Comparison of ENCODE assay signal across 9 mouse cellular contexts in genomic region chr17:71178530-71179181, GRCm38 (mm10). TPM values are rescaled to one million over a fixed set of nuclear protein-coding genes. Genes with fewer than 3 reads are reported as not detected.
DNase-seq lines count a peak whose midpoint lies in the region; ATAC-seq and TF ChIP-seq lines count a peak whose summit lies in the region.
"Had no signal": no experiment of that assay in that cellular context is flagged by ENCODE, and none has a peak within 500 bp of the region (broad histone marks: within the 10 kb centered on the region; RNA-seq: fewer than 3 reads in every experiment).

No protein-coding gene starts in this region.

- no peak overlapping the region for H3K4me3 ChIP-seq in left cerebral cortex, adult 2 months
- H3K4me3 ChIP-seq in cortical plate, adult 2 months (ENCODE audit: insufficient read depth, low read length) = peak overlapping the region; percentile 18; the same call in 1 of the 2 replicates
- H3K4me3 ChIP-seq in heart, embryonic 16.5 days (ENCODE audit: low read length) = no peak overlapping the region
- no peak overlapping the region for H3K4me3 ChIP-seq in cerebellum, adult 2 months (replicated peaks; ENCODE audit: insufficient read depth, low read depth, low read length)
- H3K4me3 ChIP-seq in midbrain, embryonic 10.5 days = no peak overlapping the region

- H3K36me3 ChIP-seq in heart, embryonic 16.5 days (ENCODE audit: control insufficient read depth, insufficient read depth) = no peaks in the 10 kb centered on the region
- no peaks in the 10 kb centered on the region for H3K36me3 ChIP-seq in midbrain, embryonic 10.5 days

- peak overlapping the region; percentile 26; the same call in 1 of the 2 replicates for H3K27ac ChIP-seq in left cerebral cortex, adult 2 months
- 0 out of 2 replicates have a peak overlapping the region, but pooled peaks have one; percentile 11 for H3K27ac ChIP-seq in cortical plate, adult 2 months (ENCODE audit: insufficient read depth, low read length)
- H3K27ac ChIP-seq in heart, embryonic 16.5 days (ENCODE audit: low read length) = no peak overlapping the region
- H3K27ac ChIP-seq in cerebellum, adult 2 months (ENCODE audit: insufficient read depth, low read length) = no peak overlapping the region
- no peak overlapping the region for H3K27ac ChIP-seq in midbrain, embryonic 10.5 days (replicated peaks)

- peak overlapping the region; percentile 5; the same call in 1 of the 2 replicates for H3K4me2 ChIP-seq in heart, embryonic 16.5 days (ENCODE audit: low read depth, low read length)

- H3K27me3 ChIP-seq in heart, embryonic 16.5 days (ENCODE audit: control insufficient read depth, insufficient read depth, low read length) = no peaks in the 10 kb centered on the region
- H3K27me3 ChIP-seq in cerebellum, adult 2 months (ENCODE audit: control insufficient read depth, insufficient read depth, low read length) = no peaks in the 10 kb centered on the region
- H3K27me3 ChIP-seq in midbrain, embryonic 10.5 days (ENCODE audit: low read depth, poor library complexity, severe bottlenecking) = peaks cover 24% of the 10 kb centered on the region

- intact Hi-C loops in left cerebral cortex, adult 2 months (cut with DNase I) = no loop called here
- intact Hi-C loops in left cerebral cortex, postnatal 14 days (cut with DNase I) = no loop called here

- ATAC-seq in heart, embryonic 16.5 days (replicated peaks; ENCODE audit: extremely low read depth, insufficient read depth, low FRiP score) = no peak
- ATAC-seq in monocyte, adult 5-6 weeks (replicated peaks; ENCODE audit: insufficient number of reproducible peaks, low FRiP score, low TSS enrichment, poor library complexity, severe bottlenecking) = peak; percentile 29; the same call in 1 of the 2 replicates

- DNase-seq in left cerebral cortex, adult 2 months (ENCODE audit: extremely low spot score in 1 of 2, low spot score in 2 of 2) = no peak
- no peak for DNase-seq in left cerebral cortex, postnatal 14 days (ENCODE audit: low spot score in 2 of 2)
- no peak for DNase-seq in retina, embryonic 14.5 days (ENCODE audit: low spot score)
- DNase-seq in cerebellum, adult 2 months = no peak
- no peak for DNase-seq in midbrain, embryonic 10.5 days (ENCODE audit: low spot score)
- DNase-seq: cerebellum, adult 18-20 months had no signal

- no peak overlapping the region for H3K9ac ChIP-seq in heart, embryonic 16.5 days (ENCODE audit: low read length)

- 23% methylated on average over 10 of the region's 10 CpGs for WGBS in heart, embryonic 16.5 days
- 57% methylated on average over 10 of the region's 10 CpGs for WGBS in cerebellum, adult 2 months
- WGBS in midbrain, embryonic 10.5 days = 60% methylated on average over 10 of the region's 10 CpGs

- TF ChIP-seq CTCF in left cerebral cortex, adult 2 months (IDR thresholded peaks at IDR 0.05) = no peak
- TF ChIP-seq CTCF in cortical plate, adult 2 months (IDR thresholded peaks at IDR 0.05; ENCODE audit: extremely low read depth, insufficient read depth, low read length) = no peak
- TF ChIP-seq CTCF in cerebellum, adult 2 months (IDR thresholded peaks at IDR 0.05; ENCODE audit: borderline replicate concordance, insufficient read depth, low read depth, low read length) = no peak

- TF ChIP-seq POLR2A in cortical plate, adult 2 months (IDR thresholded peaks at IDR 0.05; ENCODE audit: extremely low read depth, insufficient read depth, low read length) = no peak
- no peak for TF ChIP-seq POLR2A in cerebellum, adult 2 months (IDR thresholded peaks at IDR 0.05; ENCODE audit: borderline replicate concordance, insufficient read depth, low read length)

- no peaks in the 10 kb centered on the region for H3K9me3 ChIP-seq in heart, embryonic 16.5 days (replicated peaks; ENCODE audit: control insufficient read depth, low read length)
- H3K9me3 ChIP-seq in midbrain, embryonic 10.5 days (replicated peaks) = no peaks in the 10 kb centered on the region

- H3K4me1 ChIP-seq in cortical plate, adult 2 months (ENCODE audit: control insufficient read depth, insufficient read depth, low read length) = peaks cover 1% of the 10 kb centered on the region; the same call in 1 of the 2 replicates
- H3K4me1 ChIP-seq in heart, embryonic 16.5 days (ENCODE audit: control insufficient read depth, insufficient read depth, low read length) = peaks cover 10% of the 10 kb centered on the region
- H3K4me1 ChIP-seq in cerebellum, adult 2 months (ENCODE audit: control insufficient read depth, insufficient read depth, low read length) = no peaks in the 10 kb centered on the region
- H3K4me1 ChIP-seq in midbrain, embryonic 10.5 days = peaks cover 14% of the 10 kb centered on the region

RNA-seq across cellular contexts. Expression of gene Lpin2, which starts 3.7 kb away (rescaled TPM):
- 10 to 100 TPM; 85.2 to 86.5 TPM for total RNA-seq in left cerebral cortex, adult 2 months (2021)
- 10 to 100 TPM; 79.9 to 84.3 TPM for total RNA-seq in left cerebral cortex, postnatal 14 days (2021)
- polyA plus RNA-seq in cortical plate, adult 2 months (2012; rRNA removed) = 33.9 and 36.5 TPM in 2 replicates
- 14.2 and 15.1 TPM in 2 replicates for polyA plus RNA-seq in heart, embryonic 16.5 days (2015; fragmentation: Nextera tagmentation; extraction: Ambion mirVana)
- total RNA-seq in monocyte, adult 5-6 weeks (2017) = 60.3 to 91.9 TPM (median 84.4 TPM) in 3 replicates
- 30.2 and 31.5 TPM in 2 replicates for polyA plus RNA-seq in cerebellum, adult 2 months (2012; rRNA removed)
- 34.5 and 37.3 TPM in 2 replicates for polyA plus RNA-seq in midbrain, embryonic 10.5 days (2016; fragmentation: Nextera tagmentation; extraction: Ambion mirVana)

Comparison
In these comparisons a context has a peak if more than half of its experiments do, and no peak if none do; other contexts are left out.
1. H3K27ac ChIP-seq: peak in left cerebral cortex, adult 2 months (single experiment) and cortical plate, adult 2 months (single experiment); none in heart, embryonic 16.5 days (single experiment), cerebellum, adult 2 months (single experiment) and midbrain, embryonic 10.5 days (single experiment).